Mouse (Mus musculus) WW6 (cell line): ENCODE data around the gene Hoxb2.

Source experiments
- DNase-seq: peaks from one replicate; pipeline ENCODE4 v3.0.0-alpha.2; 2013; ENCODE audit warnings: low read depth, low spot score

Gene Hoxb2

GRCm38 (mm10) chr11:96316696-96317607, 33.4 kb upstream of the Hoxb2 start:
- no peak for DNase-seq

GRCm38 (mm10) chr11:96317608-96318367, 32.5 kb upstream of the Hoxb2 start, which contains the start of gene Hoxb4:
Hoxb4 (plus strand) TSS chr11:96318267.
- no peak for DNase-seq

GRCm38 (mm10) chr11:96318368-96319070, 31.8 kb upstream of the Hoxb2 start:
- no peak for DNase-seq

- no peak for DNase-seq
Measured at GRCm38 (mm10) chr11:96319071-96319902, 31.0 kb upstream of the Hoxb2 start.

GRCm38 (mm10) chr11:96319910-96320309, 30.4 kb upstream of the Hoxb2 start:
- DNase-seq = no peak

GRCm38 (mm10) chr11:96320688-96321087, 29.6 kb upstream of the Hoxb2 start:
- DNase-seq = no peak

GRCm38 (mm10) chr11:96321846-96322245, 28.5 kb upstream of the Hoxb2 start:
- DNase-seq = no peak

- DNase-seq = no peak
Measured at GRCm38 (mm10) chr11:96322738-96323137, 27.6 kb upstream of the Hoxb2 start.

- DNase-seq = no peak
Measured at GRCm38 (mm10) chr11:96323154-96323553, 27.2 kb upstream of the Hoxb2 start, which contains the start of gene Hoxb3. Hoxb3 (plus strand) TSS chr11:96323326.

- no peak for DNase-seq
Measured at GRCm38 (mm10) chr11:96324125-96324524, 26.2 kb upstream of the Hoxb2 start.

- no peak for DNase-seq
Measured at GRCm38 (mm10) chr11:96324965-96325364, 25.4 kb upstream of the Hoxb2 start.

- DNase-seq = no peak
Measured at GRCm38 (mm10) chr11:96325747-96326212, 24.5 kb upstream of the Hoxb2 start.

- DNase-seq = no peak
Measured at GRCm38 (mm10) chr11:96326705-96327104, 23.6 kb upstream of the Hoxb2 start.

- DNase-seq = no peak
Measured at GRCm38 (mm10) chr11:96327122-96327521, 23.2 kb upstream of the Hoxb2 start.

- no peak for DNase-seq
Measured at GRCm38 (mm10) chr11:96327750-96328149, 22.6 kb upstream of the Hoxb2 start.

- DNase-seq = no peak
Measured at GRCm38 (mm10) chr11:96328605-96329004, 21.7 kb upstream of the Hoxb2 start.

- DNase-seq = no peak
Measured at GRCm38 (mm10) chr11:96332105-96332504, 18.2 kb upstream of the Hoxb2 start.

- DNase-seq = no peak
Measured at GRCm38 (mm10) chr11:96332618-96333032, 17.7 kb upstream of the Hoxb2 start.

- DNase-seq = no peak
Measured at GRCm38 (mm10) chr11:96333241-96334001, 16.9 kb upstream of the Hoxb2 start.

GRCm38 (mm10) chr11:96334002-96334364, 16.3 kb upstream of the Hoxb2 start:
- DNase-seq = no peak
